Mouse (Mus musculus) kidney, adult 8-10 months (tissue): ENCODE data around the gene Alpk1.
"Not testable (repeated sequence)": the region's sequence is repeated elsewhere in the genome, so short reads cannot be mapped to it uniquely, and the experiment has no call there.

ENCODE experiments used
- DNase-seq, 2 experiments: peaks; one replicate each; pipeline ENCODE4 v3.0.0; 2022

Gene Alpk1

DNA sequence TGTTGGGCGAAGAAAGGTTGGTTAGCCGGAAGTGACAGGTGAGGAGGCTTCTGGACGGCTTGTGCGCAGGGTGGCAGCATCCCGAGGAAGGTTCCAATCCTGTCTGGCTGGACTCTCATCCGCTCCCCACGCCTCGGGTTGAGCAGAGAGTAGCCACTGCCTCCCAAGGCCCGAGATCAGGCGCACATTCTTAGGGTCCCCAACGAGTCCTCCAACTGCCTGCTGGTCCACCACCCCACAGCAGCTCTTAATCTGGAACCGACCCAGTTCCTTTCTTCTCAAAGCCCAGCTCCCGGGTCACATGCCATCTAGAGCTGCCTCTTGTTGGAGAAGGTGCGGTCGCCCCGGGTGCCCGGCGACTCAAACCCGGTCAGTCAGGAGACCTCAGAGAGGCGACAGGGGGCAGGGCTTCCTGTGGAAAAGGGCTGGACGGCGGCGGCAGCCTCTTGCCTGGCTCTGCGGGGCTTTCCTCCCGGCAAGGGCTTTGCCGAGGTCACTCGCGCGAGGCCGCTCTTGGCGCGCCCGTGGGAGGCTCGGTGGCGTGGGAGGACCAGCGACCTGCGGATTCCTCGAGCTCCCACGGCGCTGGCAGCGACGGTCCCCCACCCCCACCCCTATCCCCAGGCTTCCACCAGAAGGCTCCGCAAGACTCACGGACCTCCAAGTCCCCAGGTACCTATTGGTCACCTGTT lies 9.3 kb upstream of the Alpk1 start, which contains the start of gene Tifa:
TSS of gene Tifa (plus strand) at position 306 of the 692 bp plus-strand sequence.
- peak; percentile 61 to 63 for DNase-seq

DNA sequence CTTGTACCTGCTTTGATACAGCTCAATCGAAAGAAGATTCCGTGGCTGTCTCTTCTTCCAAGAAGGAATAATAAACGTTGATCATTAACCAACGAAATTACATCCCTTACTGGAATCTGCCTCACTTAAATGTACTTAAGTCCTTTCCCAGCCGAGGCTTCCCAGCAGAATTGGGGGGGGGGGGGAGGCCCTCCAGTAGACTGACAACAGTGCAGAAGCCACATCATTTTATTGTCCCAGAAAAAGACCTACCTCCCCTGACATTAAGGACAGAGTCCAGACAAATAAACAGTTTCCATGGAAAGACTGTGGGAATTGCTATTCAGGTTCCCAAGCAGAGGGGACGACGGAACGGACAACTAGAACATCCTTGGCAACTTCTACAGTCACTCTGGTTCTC lies 8.6 kb upstream of the Alpk1 start:
- DNase-seq = no peak

- no peak for DNase-seq
These were observed 7.7 kb upstream of the Alpk1 start for GRCm38 (mm10) chr3:127788038-127788437.

GRCm38 (mm10) chr3:127787032-127787431 lies 6.7 kb upstream of the Alpk1 start:
- no peak for DNase-seq

DNA sequence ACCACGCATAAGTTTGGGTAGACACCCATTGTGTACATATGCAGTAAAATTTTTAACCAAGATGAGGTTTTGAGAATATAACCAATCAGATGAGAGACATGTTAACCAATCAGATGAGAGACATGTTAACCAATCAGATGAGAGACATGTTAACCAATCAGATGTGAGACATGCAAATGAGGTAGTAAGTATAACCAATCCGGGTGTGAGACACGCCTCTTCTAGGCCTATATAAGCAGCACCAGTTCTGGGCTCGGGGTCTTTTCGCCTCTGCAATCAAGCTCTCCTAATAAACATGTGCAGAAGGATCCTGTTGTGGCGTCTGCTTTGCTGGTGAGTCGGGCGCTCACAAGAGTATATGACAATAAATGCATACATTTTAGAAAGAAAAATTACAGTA lies 3.4 kb upstream of the Alpk1 start:
- DNase-seq = not testable (repeated sequence)

DNA sequence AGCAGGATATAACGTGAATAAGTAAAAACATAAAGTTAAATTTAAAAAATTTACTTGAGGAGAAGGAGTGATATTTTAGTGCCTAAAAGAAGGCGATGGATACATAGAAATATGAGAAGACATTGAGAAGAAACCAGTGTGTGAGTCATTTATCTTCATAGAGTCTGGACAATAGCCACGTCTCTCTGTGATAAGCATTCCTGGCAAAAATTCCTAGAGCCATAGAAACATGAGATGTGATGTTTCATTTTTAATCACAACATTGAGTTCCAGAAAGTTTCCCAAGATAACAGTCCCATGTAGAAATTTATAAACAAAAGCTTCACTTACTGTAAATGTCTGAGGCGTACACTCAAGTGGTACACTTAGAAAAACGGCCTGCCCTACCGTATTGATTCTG lies 2.6 kb upstream of the Alpk1 start:
- DNase-seq = no peak

DNA sequence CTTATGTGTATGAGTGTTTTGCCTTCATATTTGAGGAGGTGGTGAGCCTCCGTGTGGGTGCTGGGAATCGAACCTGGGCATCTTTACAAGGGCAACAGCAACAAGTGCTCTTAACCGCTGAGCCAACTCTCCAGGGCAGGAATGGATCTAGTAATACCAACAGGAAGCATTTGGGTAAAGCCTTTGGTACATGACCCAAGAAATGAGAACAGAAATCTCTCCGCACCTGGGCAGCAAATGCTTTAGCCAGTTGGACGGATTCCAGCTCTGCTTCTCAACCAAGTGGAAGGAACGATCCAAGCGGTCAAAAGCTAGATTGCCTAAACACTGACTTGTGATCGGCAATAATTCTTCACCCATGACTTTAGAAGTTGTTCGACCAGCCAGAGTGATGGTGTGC lies 594 bp upstream of the Alpk1 start:
- peak; percentile 27 to 37 for DNase-seq

- DNase-seq = no peak
These were observed 11.2 kb downstream of the Alpk1 start for GRCm38 (mm10) chr3:127769146-127769545.

DNA sequence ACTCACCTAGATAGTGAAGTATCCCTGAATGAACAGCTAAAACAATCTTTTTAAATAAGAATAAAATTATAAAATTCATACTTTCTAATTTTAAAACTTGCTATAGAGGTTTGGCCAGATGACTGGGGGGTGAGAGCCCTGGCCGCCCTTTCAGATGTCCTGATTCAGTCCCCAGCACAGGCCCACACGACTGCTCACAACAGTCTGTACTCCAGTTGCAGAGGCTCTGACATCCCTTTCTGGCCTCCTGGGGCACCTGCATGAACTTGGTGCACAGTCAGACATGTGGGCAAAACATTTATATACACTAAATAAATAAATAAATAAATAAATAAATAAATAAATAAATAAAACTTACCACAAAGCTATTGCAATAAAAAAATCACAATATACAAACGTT lies 14.4 kb downstream of the Alpk1 start:
- no peak for DNase-seq

DNA sequence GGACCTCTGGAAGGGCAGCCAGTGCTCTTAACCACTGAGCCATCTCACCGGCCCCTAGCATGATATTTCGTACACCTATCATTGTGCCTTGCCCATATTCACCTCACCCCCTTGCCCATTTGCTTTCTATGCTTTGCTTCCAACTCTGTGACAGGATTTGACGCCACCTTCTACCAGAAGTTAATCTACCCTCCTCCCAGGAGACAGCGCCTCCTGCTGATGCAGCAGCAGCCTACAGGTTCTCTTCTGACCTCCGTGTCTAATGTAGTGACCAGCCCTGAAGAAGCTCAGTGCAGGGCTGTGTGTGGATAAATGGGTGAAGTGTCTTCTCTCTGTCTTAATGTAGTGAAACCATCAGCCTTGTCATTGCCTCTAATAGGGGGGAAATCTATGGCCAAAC lies 15.8 kb downstream of the Alpk1 start:
- no peak for DNase-seq

- peak; percentile 58 to 71 for DNase-seq
These were observed 17.2 kb downstream of the Alpk1 start for GRCm38 (mm10) chr3:127763076-127763612.

DNA sequence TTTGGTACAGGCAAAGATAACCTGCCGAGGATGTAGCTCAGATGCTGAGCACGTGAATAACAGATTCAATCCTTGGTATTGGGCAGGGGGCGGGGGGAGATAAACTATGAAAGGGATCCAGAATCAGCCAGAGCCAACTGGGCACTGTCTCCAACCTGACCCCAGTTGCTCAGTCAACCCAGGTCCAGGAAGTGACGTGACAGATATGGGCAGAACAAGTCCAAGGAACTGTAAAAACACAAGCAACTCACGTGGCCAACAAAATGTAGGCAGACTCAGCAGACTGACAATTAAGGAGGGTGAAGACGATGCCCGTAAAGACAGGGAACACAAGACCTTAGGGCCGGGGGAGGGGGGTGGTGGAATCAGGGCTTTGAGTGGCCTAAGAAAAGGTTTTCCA lies 17.9 kb downstream of the Alpk1 start:
- no peak for DNase-seq

DNA sequence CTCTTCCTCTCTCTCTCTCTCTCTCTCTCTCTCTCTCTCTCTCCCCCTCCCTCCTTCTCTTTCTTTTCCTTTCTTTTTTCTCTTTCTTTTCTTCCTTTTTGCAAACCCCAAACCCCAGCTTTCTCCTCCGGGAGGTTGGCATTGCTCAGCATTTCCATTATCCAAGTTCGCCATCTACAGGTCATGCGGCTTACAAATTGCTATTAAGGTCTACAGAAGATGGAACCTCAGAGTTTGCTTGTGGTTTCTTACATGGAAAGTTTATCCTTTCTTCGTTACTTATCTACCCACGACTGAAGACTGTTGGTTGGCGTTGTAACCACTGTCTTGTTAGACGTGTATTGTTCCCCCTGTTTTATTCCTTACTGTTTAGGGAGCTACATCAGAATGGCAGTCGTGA lies 21.1 kb downstream of the Alpk1 start:
- DNase-seq = peak; percentile 13 to 50

- no peak for DNase-seq
These were observed 21.5 kb downstream of the Alpk1 start for GRCm38 (mm10) chr3:127758806-127759205.

- no peak for DNase-seq
These were observed 22.4 kb downstream of the Alpk1 start for GRCm38 (mm10) chr3:127757886-127758301.

DNA sequence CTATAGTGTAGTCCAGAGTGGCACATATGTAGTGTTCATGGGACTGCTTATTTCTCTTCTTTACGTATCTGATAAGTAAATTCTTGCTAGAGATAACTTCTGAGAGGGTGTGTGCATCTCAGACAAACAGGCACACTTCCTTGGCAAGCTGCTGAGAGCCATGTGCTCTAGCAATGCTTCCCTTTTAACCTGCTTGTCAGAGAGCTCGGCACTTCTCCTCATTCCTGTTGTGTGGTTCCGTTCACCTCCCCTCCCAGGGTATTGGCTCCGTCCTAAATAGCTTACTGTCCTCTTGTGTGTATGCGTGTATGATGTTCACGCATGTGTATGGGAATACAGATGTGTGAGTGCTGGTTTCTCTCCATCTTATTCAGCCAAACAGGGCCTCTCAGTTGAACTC lies 23.9 kb downstream of the Alpk1 start:
- DNase-seq = no peak

GRCm38 (mm10) chr3:127749981-127750562 lies 30.3 kb downstream of the Alpk1 start:
- no peak for DNase-seq

DNA sequence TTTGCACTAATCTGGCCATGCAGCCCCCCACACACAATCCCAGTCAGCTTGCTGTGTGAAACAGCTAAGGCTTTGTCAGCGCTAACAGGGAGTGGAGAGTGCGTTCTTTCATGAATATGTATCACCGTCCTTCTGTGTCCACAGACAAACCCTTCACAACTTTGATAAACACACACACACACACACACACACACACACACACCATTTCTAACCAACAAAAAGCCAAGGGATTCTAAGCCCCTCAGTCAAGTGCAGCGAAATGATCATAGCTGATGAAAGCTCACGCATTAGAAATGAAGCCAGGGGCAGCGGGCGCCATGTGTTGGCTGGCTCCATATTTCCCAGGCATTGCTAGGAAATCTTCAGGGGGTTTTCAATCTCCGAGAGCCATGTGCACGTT lies 31.1 kb downstream of the Alpk1 start:
- DNase-seq = no peak

GRCm38 (mm10) chr3:127748644-127749043 lies 31.7 kb downstream of the Alpk1 start:
- no peak for DNase-seq

DNA sequence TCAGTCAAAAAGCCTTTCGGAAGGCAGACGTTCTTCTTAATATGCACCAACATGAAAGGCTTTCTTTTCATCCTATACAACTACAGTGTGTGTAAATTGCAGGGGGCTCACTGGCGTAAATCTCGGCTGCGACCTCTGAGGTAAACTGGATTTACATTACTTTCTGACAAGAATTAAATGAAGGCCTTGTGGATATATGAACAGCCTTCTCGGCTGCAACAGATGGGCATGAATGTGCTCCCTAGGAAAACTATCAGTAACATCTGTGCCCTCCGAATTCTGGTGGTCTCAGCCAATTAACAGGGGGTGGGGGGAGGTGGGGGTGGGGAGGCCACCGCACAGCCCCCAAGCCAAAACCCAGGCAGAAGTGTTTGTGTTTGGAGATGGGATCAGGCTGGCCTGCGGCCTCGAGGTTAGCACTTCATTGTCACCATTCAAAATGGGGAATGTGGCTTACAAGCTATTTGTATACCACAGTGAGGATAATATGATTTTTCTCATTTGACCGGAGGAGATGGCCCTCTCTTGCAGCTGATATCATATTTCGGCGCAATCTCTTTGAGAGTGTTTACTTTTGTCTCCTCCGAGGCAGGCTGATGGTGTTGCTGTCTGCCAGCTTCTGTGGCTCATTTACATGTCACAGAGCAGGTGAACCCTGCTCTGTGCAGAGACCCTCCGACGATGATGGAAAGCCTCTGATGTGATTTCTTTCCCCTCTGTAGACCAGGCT lies 34.3 kb downstream of the Alpk1 start:
- DNase-seq = no peak

DNA sequence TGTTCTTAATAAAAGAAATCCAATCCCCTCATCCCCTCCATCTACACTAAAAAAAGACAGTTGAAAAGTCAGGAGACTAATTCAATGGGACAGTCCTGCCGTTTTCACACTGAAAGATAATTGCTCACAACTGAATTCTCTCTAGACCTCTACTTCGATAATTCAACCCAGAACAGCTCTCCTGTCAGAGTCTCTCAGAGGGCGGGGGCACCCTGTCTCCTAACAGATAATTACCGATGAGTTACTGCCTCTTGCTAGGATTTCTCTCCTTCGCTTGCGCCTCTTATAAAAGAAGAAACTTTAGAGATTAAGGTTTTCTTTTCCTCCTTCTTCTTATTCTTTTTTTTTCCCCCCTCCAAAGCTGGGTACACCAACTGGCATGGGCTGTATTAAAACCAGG lies 34.8 kb downstream of the Alpk1 start:
- no peak for DNase-seq

DNA sequence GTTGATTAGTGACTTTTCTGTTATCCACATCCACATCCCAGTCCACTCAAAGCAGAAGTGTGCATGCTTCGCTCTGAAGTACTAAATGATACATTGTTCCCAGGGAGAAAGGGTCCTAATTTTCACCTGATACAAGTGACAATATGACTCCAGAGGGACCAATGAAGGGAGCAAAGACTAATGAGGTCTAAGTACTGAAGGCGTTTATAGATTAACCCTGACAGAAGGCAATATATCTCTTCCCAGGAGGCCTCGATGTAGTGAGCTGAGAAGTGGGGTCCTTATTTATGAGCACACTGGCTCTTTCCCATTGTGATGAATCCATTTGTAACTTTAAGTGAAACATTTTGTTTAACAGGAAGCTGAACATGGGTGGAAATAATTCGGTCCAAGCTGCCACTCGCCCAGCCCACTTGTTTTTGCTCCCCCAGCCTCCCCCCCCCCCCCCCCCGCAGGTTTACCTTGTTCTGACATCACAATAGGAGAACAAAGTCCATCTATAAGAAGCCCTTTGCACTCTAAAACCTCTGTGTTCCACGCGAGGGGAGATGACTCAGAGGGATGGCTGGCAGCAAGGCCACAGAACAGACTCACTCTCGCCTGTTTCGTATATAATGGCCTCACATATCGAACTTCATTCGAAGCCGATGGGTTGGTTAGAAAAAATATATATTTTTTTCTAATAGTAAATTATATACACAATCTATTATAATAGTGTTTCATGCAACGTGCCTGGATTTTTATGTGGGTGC lies 36.5 kb downstream of the Alpk1 start:
- no peak for DNase-seq

GRCm38 (mm10) chr3:127741473-127741872 lies 38.9 kb downstream of the Alpk1 start:
- DNase-seq = no peak
